Mouse (Mus musculus) thymus, postnatal 4 days (tissue): ENCODE data around the gene Impdh1.

Experiments used
- DNase-seq: peaks from one replicate; pipeline ENCODE4 v3.0.0; 2021

Gene Impdh1

GRCm38 (mm10) chr6:29211806-29212492, 4.2 kb downstream of the Impdh1 start:
- peak; percentile 90 for DNase-seq

- DNase-seq = no peak
Observed at GRCm38 (mm10) chr6:29211146-29211545, 5.0 kb downstream of the Impdh1 start.

- DNase-seq = no peak
Observed at GRCm38 (mm10) chr6:29210231-29210936, 5.8 kb downstream of the Impdh1 start.

- no peak for DNase-seq
Observed at GRCm38 (mm10) chr6:29208178-29208577, 8.0 kb downstream of the Impdh1 start.

- no peak for DNase-seq
Observed at GRCm38 (mm10) chr6:29207017-29207416, 9.1 kb downstream of the Impdh1 start.

GRCm38 (mm10) chr6:29206006-29206405, 10.2 kb downstream of the Impdh1 start:
- no peak for DNase-seq

- DNase-seq = peak; percentile 70
Observed at GRCm38 (mm10) chr6:29204932-29205614, 11.1 kb downstream of the Impdh1 start.

- DNase-seq = peak; percentile 5
Observed at GRCm38 (mm10) chr6:29203861-29204585, 12.1 kb downstream of the Impdh1 start.

- DNase-seq = peak; percentile 15
Observed at GRCm38 (mm10) chr6:29203096-29203495, 13.1 kb downstream of the Impdh1 start.

GRCm38 (mm10) chr6:29201988-29202387, 14.2 kb downstream of the Impdh1 start:
- DNase-seq = peak; percentile 7

- DNase-seq = peak; percentile 4
Observed at GRCm38 (mm10) chr6:29201341-29201740, 14.8 kb downstream of the Impdh1 start.

GRCm38 (mm10) chr6:29200496-29200895, 15.7 kb downstream of the Impdh1 start:
- no peak for DNase-seq

- DNase-seq = peak; percentile 6
Observed at GRCm38 (mm10) chr6:29199223-29199855, 16.8 kb downstream of the Impdh1 start.

GRCm38 (mm10) chr6:29198309-29199222, 17.6 kb downstream of the Impdh1 start:
- DNase-seq = peak; percentile 92

GRCm38 (mm10) chr6:29195846-29196698, 20.1 kb downstream of the Impdh1 start:
- peak; percentile 6 for DNase-seq

- no peak for DNase-seq
Observed at GRCm38 (mm10) chr6:29195146-29195545, 21.0 kb downstream of the Impdh1 start.

- peak; percentile 5 for DNase-seq
Observed at GRCm38 (mm10) chr6:29193961-29194750, 22.0 kb downstream of the Impdh1 start.

- DNase-seq = no peak
Observed at GRCm38 (mm10) chr6:29187936-29188335, 28.2 kb downstream of the Impdh1 start.

- no peak for DNase-seq
Observed at GRCm38 (mm10) chr6:29179843-29180242, 36.3 kb downstream of the Impdh1 start.
